Mouse (Mus musculus) neural tube, embryonic 12.5 days (tissue): Measurements from ENCODE around the gene Myo5c. TPM values are rescaled to one million over a fixed set of nuclear protein-coding genes. Genes with fewer than 3 reads are reported as not detected.
A peak's percentile ranks its signal among the peaks of the same experiment; 100 is the strongest.

Experiments
- ATAC-seq: fragments of 200-750 bp; cut with Nextera tagmentation; 2 replicates; pipeline ENCODE4 v1.8.0; 2017; ENCODE audit warnings: low read depth, mild to moderate bottlenecking, moderate TSS enrichment, moderate library complexity; ENCODE audit not compliant: low FRiP score
- H3K27ac ChIP-seq: fragments of 300-500 bp; sonication (generic); 2 replicates; pipeline ENCODE4 v1.5.1; 2016
- H3K27me3 ChIP-seq: fragments of 300-500 bp; sonication (generic); replicated peaks from 2 replicates; pipeline ENCODE4 v1.6.1; 2016; ENCODE audit warnings: mild to moderate bottlenecking
- H3K36me3 ChIP-seq: fragments of 300-500 bp; sonication (generic); 2 replicates; pipeline ENCODE4 v1.6.1; 2016; ENCODE audit warnings: mild to moderate bottlenecking
- H3K4me1 ChIP-seq: fragments of 300-500 bp; sonication (generic); 2 replicates; pipeline ENCODE4 v1.6.1; 2016
- H3K4me2 ChIP-seq: fragments of 300-500 bp; sonication (generic); replicated peaks from 2 replicates; pipeline ENCODE4 v1.6.1; 2016; ENCODE audit warnings: mild to moderate bottlenecking
- H3K4me3 ChIP-seq: fragments of 300-500 bp; sonication (generic); 2 replicates; pipeline ENCODE4 v1.5.1; 2016
- H3K9ac ChIP-seq: fragments of 300-500 bp; sonication (generic); 2 replicates; pipeline ENCODE4 v1.6.1; 2016; ENCODE audit warnings: mild to moderate bottlenecking
- H3K9me3 ChIP-seq: fragments of 300-500 bp; sonication (generic); 2 replicates; pipeline ENCODE4 v1.6.1; 2016; ENCODE audit warnings: mild to moderate bottlenecking
- WGBS: fragments of 180-500 bp; shearing (Covaris S2); methylation state at CpG from one replicate; pipeline ENCODE4 v1.1.7; 2016; 5-methylcytosine and 5-hydroxymethylcytosine counted together
- polyA plus RNA-seq: library from polyadenylated mRNA; unstranded; fragments of >200 nt; fragmentation: Nextera tagmentation; extraction: Ambion mirVana; gene quantifications from 2 replicates; pipeline ENCODE4 v1.2.1, GENCODE M21; 2016

Gene Myo5c
- polyA plus RNA-seq, 1 experiment from 2014 or later: 0.32 TPM

DNA sequence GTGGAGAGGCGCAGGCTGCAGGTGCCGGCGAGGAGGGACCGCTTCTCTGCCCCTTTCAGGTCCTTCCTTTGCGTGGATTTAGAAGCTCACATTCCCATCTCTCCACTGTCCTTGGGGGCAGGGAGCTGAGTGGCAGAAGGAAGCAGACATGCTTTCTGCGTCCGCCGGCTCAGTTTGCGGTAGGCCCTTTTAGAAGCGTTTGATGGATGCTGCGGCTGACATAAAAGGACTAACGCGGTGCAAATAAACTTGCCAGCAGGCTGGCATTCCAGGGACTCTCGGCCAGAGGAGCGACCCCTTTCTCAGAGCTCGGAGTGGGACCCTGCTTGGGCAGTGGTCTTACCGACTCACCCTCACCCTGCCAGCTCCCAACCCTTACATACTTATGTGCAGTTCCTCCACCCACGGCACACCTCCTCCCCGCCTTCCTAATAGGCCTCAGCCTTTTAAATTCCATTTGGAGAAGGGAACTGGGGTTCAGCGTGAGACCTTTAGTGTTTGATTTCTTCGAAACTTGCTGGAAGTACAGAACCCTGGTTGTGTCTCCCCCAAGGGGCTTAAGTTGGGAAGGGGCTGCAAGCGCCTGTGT, 82.8 kb downstream of the Myo5c start:
- Histone ChIP-seq H3K27ac (0 out of 2 replicates have a peak overlapping the region, but pooled peaks have one; percentile 64), H3K9me3 (no peaks in the 10 kb centered on the region), H3K9ac (peak overlapping the region; percentile 72), H3K27me3 (no peaks in the 10 kb centered on the region), H3K4me1 (peaks cover 22% of the 10 kb centered on the region), H3K36me3 (no peaks in the 10 kb centered on the region), H3K4me2 (peak overlapping the region; percentile 86), H3K4me3 (peak overlapping the region; percentile 70)
- peak; percentile 31; the same call in 1 of the 2 replicates for ATAC-seq
- WGBS: 3% methylated on average over 21 of the region's 22 CpGs

DNA sequence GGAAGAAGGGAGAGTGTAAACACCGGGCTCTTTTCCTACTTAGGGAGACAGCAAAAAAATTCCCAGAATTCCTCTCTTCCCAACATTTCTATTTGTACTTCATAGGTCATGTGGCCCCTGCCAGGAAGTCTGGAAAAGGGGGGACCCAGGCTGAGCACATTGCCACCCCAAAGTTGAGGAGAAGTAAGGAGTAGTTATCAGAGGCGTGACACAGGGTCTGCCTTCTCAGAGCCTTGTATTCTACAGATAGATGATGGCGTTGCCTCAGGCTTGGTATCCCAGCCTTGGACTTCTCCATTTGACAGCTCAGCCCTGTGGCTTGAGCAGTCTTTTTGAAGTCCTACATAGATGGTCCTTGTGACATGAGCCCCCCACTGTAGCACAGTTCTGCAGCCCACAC, 83.4 kb downstream of the Myo5c start:
- WGBS: 73% methylated on average over 3 of the region's 3 CpGs
- Histone ChIP-seq H3K27me3 (no peaks in the 10 kb centered on the region), H3K4me2 (peak overlapping the region; percentile 86), H3K9ac (peak overlapping the region; percentile 72; the same call in 1 of the 2 replicates), H3K27ac (no peak overlapping the region), H3K4me3 (peak overlapping the region; percentile 70; the same call in 1 of the 2 replicates), H3K4me1 (peaks cover 22% of the 10 kb centered on the region), H3K9me3 (no peaks in the 10 kb centered on the region), H3K36me3 (no peaks in the 10 kb centered on the region)
- ATAC-seq: no peak

DNA sequence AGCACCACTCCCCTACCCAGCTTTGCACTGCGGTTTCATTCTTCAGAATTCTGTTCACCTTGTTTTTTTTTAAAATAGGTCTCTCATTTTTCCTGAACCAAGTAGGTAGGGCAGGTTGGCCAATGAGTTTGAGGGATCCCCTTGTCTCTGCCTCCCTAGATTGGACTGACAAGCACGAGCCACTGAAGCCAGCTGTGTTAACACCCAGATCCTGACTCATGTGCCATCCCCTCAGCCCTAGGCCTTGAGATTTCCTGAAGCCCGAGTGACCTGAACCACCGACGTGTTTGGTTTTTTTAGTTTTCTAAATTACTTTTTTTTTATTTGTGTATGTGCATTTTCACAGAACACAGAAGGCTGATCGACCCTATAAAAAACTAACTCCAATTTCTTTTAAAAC, 85.0 kb downstream of the Myo5c start:
- H3K27me3 ChIP-seq: no peaks in the 10 kb centered on the region
- WGBS: 87% methylated on average over 6 of the region's 6 CpGs
- no peaks in the 10 kb centered on the region for H3K36me3 ChIP-seq
- no peaks in the 10 kb centered on the region for H3K9me3 ChIP-seq
- H3K4me2 ChIP-seq: no peak overlapping the region
- no peak overlapping the region for H3K4me3 ChIP-seq
- H3K27ac ChIP-seq: no peak overlapping the region
- no peak overlapping the region for H3K9ac ChIP-seq
- no peak for ATAC-seq
- peaks cover 22% of the 10 kb centered on the region for H3K4me1 ChIP-seq

DNA sequence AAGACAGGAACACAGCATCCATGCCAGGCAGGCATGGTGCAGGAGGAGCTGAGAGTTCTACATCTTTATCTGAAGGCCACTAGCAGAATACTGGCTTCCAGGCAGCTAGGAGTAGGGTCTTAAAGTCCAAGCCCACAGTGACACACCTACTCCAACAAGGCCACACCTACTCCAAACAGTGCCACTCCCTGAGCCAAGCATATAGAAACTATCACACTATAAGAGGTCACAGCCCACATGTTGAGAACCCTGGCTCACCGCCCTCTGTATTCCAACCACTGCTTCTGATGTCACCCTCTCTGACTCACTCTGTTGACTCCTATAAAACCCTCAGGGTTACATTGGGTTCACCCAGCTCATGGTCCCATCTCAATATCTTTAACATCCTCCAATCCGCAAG, 86.4 kb downstream of the Myo5c start:
- peaks cover 22% of the 10 kb centered on the region for H3K4me1 ChIP-seq
- no peak overlapping the region for H3K4me3 ChIP-seq
- H3K4me2 ChIP-seq: no peak overlapping the region
- H3K27me3 ChIP-seq: no peaks in the 10 kb centered on the region
- whole genome bisulfite sequencing: 98% methylated on average over 2 of the region's 2 CpGs
- H3K9ac ChIP-seq: no peak overlapping the region
- no peak overlapping the region for H3K27ac ChIP-seq
- H3K9me3 ChIP-seq: no peaks in the 10 kb centered on the region
- no peak for ATAC-seq
- no peaks in the 10 kb centered on the region for H3K36me3 ChIP-seq

DNA sequence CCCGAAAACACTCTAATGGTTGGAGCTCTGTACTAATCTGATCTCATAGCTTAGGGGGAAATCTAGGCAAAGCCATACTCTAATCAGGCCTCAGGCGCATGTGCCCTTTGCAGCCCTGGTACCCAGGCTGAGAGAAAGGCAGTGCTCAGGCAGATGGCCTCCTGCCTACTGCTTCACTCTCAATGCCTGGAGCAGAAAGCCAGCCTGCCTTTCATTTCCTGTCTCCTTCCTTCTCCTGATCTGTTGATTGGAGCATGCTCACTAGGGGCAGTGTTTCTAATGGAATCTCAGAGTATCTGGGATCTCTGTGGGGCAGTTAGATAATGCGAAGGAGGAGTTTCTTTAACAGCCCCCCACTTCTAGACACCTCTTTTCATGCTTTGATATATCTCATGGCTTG, 87.5 kb downstream of the Myo5c start:
- Histone ChIP-seq H3K27me3 (no peaks in the 10 kb centered on the region), H3K4me2 (no peak overlapping the region), H3K4me3 (no peak overlapping the region), H3K4me1 (peaks cover 15% of the 10 kb centered on the region), H3K36me3 (no peaks in the 10 kb centered on the region), H3K27ac (no peak overlapping the region), H3K9ac (no peak overlapping the region), H3K9me3 (no peaks in the 10 kb centered on the region)
- WGBS: 80% methylated on average over 3 of the region's 3 CpGs
- ATAC-seq: no peak

DNA sequence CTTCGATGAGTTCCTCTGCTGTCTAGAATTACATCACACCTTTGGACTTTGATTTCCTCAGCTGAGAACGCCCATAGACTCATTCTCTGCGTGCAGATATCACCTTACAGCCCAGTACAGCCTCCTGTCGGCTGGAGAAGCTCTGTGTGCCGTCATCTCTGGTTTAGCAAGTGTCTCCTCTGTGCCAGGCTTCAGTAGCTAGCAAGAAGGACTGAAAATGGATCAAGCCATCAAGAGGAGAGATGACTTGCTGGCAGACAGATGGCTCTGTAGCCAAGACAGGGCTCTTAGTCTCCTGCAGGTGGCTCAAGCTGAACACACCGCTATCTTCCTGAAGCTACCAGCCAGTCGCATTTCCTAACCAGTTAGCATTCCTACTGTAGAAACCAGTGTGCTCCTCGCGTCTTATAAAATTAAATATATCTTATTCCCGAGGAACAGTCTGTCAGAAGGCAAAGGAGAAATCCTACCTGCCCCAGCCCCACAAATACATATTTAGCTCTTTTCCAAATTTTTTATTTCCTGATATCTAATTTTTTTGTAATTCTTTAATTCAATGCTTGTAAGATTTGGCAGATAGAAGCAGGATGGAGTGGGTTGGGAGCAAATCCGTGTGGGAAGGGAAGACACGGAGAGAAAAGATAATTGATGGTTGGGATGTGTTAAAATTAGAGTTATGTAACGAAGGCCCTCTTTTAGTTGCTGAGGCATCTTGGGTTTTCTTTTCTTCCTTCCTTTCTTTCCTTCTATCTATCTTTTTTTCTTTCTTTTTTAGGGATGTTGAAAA, 90.5 kb downstream of the Myo5c start:
- no peak for ATAC-seq
- H3K9me3 ChIP-seq: no peaks in the 10 kb centered on the region
- H3K4me3 ChIP-seq: no peak overlapping the region
- H3K4me1 ChIP-seq: no peaks in the 10 kb centered on the region
- peaks cover 4% of the 10 kb centered on the region; the same call in 1 of the 2 replicates for H3K36me3 ChIP-seq
- H3K9ac ChIP-seq: no peak overlapping the region
- H3K27me3 ChIP-seq: no peaks in the 10 kb centered on the region
- WGBS: 83% methylated on average over 13 of the region's 13 CpGs
- H3K4me2 ChIP-seq: no peak overlapping the region
- no peak overlapping the region for H3K27ac ChIP-seq

DNA sequence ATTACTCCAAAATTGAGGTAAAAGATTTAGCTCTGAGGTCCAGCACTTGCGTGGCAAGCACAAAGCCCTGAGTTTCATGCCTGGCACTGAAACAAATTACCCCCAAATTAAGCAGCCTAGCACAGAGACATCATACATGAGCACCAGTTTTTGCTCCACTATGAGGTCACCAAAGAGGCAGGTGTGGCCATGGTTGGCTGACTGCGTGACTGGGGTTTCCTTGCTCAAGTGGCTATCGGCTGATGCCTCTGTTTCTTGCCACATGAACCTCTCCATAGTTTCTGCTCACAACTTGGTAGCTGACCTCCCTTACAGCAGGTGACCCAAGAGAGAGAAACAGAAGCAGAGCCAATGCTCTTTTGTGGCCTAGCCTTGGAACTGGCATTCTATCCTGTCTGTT, 96.2 kb downstream of the Myo5c start:
- no peak overlapping the region for H3K9ac ChIP-seq
- H3K4me3 ChIP-seq: no peak overlapping the region
- no peaks in the 10 kb centered on the region for H3K4me1 ChIP-seq
- H3K27ac ChIP-seq: no peak overlapping the region
- WGBS: 96% methylated on average over 3 of the region's 3 CpGs
- H3K36me3 ChIP-seq: peaks cover 29% of the 10 kb centered on the region
- H3K27me3 ChIP-seq: no peaks in the 10 kb centered on the region
- H3K4me2 ChIP-seq: no peak overlapping the region
- ATAC-seq: no peak
- no peaks in the 10 kb centered on the region for H3K9me3 ChIP-seq

DNA sequence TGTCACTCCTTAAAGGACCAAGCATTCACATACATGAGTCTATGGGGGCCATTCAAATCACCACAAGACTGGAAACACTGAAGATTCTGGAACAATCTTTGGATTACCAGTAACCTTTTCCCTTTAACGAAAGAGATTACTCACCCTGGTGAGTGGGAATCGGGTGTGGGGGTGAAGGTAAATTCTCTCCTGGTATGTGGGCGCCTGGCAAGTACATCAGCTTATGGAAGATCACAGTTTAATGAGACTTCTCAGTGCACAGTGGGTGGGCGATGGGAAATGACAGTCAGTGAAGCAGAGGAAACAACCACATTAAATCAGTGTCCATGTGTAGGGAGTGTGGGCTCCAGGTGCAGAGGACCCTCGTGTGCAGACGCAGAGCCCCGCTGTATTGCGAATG, 99.0 kb downstream of the Myo5c start:
- Histone ChIP-seq H3K9me3 (no peaks in the 10 kb centered on the region), H3K36me3 (peaks cover 44% of the 10 kb centered on the region), H3K4me2 (no peak overlapping the region), H3K4me3 (no peak overlapping the region), H3K9ac (no peak overlapping the region), H3K4me1 (no peaks in the 10 kb centered on the region), H3K27ac (no peak overlapping the region), H3K27me3 (no peaks in the 10 kb centered on the region)
- no peak for ATAC-seq
- 80% methylated on average over 8 of the region's 8 CpGs for WGBS

DNA sequence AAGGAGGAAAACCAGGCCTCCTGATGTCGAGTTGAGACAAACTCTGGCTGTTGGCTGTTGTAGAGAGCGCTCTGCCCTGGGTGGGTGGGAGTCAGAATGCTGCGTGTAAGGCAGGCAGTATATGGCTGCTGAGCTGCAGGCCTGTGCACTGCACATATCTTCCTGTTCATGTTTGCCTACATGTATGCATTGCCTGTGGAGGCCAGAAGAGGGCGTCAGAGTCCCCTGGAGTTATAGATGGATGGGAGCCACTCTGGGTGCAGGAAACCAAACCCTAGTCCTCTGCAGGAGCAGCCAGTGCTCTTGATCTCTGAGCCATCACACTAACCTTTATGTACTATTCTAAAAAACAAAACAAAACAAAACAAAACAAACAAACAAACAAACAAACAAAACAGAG, 102.6 kb downstream of the Myo5c start:
- 91% methylated on average over 4 of the region's 4 CpGs for whole genome bisulfite sequencing
- Histone ChIP-seq H3K4me2 (no peak overlapping the region), H3K4me1 (no peaks in the 10 kb centered on the region), H3K27me3 (no peaks in the 10 kb centered on the region), H3K9ac (no peak overlapping the region), H3K4me3 (no peak overlapping the region), H3K27ac (no peak overlapping the region), H3K9me3 (no peaks in the 10 kb centered on the region), H3K36me3 (peaks cover 62% of the 10 kb centered on the region)
- no peak for ATAC-seq

DNA sequence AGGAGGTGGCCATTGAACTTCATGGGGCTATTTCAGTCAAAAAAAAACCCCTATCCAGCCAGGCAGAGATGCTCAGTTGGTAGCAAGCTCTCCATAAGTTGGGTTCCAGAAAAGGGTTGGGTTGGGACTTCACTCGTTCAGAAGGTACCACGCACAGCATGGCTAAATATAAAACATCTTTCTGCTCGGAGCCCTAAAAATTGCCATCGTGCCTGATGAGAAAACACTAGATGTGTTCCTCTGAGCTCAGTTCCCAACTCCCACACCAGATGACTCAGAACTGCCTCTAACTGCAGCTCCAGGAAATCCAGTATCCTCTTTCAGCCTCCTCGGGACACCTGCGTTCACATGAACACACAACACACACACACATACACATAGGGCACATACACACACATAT, 106.2 kb downstream of the Myo5c start:
- Histone ChIP-seq H3K27ac (no peak overlapping the region), H3K27me3 (no peaks in the 10 kb centered on the region), H3K9me3 (no peaks in the 10 kb centered on the region), H3K9ac (no peak overlapping the region), H3K4me3 (no peak overlapping the region), H3K4me1 (no peaks in the 10 kb centered on the region), H3K4me2 (no peak overlapping the region), H3K36me3 (peaks cover 63% of the 10 kb centered on the region)
- ATAC-seq: no peak
- WGBS: 94% methylated on average over 6 of the region's 6 CpGs

DNA sequence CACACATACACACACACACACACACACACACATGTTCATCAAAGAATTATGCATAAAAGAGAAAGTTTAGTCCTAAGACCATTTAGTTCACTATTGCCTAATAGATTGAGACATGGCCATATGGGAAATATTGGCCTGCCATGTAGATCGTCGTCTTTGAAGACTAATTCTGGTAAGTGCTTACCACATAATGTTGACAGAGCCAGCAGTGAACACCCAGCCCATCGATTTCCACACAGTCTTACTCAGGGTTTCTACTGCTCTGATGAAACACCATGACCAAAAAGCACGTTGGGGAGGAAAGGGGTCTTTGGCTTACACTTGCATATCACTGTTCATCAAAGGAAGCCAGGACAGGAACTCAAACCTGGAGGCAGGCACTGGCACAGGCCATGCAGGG, 110.6 kb downstream of the Myo5c start:
- no peak overlapping the region for H3K27ac ChIP-seq
- no peak for ATAC-seq
- no peaks in the 10 kb centered on the region for H3K9me3 ChIP-seq
- H3K9ac ChIP-seq: no peak overlapping the region
- H3K36me3 ChIP-seq: peaks cover 52% of the 10 kb centered on the region
- no peak overlapping the region for H3K4me2 ChIP-seq
- H3K4me3 ChIP-seq: no peak overlapping the region
- no peaks in the 10 kb centered on the region for H3K4me1 ChIP-seq
- H3K27me3 ChIP-seq: no peaks in the 10 kb centered on the region
- WGBS: 87% methylated on average over 4 of the region's 4 CpGs

DNA sequence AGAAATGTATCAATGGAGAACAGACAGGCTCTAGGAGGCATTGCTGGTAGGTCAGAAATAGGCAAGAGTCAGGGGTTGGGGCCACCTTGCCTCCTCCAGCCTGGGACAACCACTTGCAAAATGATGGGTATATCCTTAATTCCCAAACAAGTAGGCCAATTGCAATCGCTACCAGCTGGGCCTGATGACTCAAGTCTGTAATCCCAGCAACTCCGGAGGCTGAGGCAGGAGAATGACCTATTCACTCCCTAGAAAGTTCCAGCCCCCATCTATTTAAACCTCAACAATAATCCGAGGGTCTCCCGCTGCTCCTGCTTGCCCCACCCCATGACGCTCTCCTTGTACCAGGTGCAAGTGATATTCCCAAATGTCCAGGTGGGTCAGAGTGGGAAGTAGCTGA, 115.6 kb downstream of the Myo5c start, which contains the start of gene Bcl2l10:
TSS of gene Bcl2l10 (plus strand) at position 301 of the 400 bp plus-strand sequence.
- Histone ChIP-seq H3K9me3 (no peaks in the 10 kb centered on the region), H3K4me3 (no peak within 1 kb of the TSS), H3K36me3 (peaks cover 26% of the 10 kb centered on the region), H3K27ac (no peak within 1 kb of the TSS), H3K27me3 (no peaks in the 10 kb centered on the region), H3K9ac (no peak within 1 kb of the TSS), H3K4me2 (no peak within 1 kb of the TSS), H3K4me1 (no peaks in the 10 kb centered on the region)
- 92% methylated on average over 5 of the region's 5 CpGs for WGBS
- ATAC-seq: no peak

DNA sequence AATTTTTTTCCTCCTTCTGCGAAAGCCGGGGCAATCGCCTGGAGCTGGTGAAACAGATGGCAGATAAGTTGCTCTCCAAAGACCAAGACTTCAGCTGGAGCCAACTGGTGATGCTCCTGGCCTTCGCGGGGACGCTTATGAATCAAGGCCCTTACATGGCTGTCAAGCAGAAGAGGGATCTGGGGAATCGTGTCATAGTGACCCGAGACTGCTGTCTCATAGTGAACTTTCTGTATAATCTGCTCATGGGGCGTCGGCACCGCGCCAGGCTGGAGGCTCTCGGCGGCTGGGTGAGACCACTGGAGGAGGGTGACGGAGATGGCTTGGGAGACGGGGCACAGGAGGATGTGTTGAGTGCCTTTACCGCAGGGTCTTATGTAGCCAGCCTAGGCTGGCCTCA, 116.2 kb downstream of the Myo5c start:
- Histone ChIP-seq H3K4me3 (no peak overlapping the region), H3K9ac (no peak overlapping the region), H3K27me3 (no peaks in the 10 kb centered on the region), H3K9me3 (no peaks in the 10 kb centered on the region), H3K36me3 (peaks cover 22% of the 10 kb centered on the region), H3K4me1 (no peaks in the 10 kb centered on the region), H3K27ac (no peak overlapping the region), H3K4me2 (no peak overlapping the region)
- 93% methylated on average over 17 of the region's 17 CpGs for WGBS
- no peak for ATAC-seq
